Mouse (Mus musculus): ENCODE data around the gene Atp6v1c2.

Atp6v1c2 gene

GRCm38 (mm10) chr12:17255602-17256001, 73.6 kb downstream of the Atp6v1c2 start:
- peak; percentile 31 for DNase-seq

GRCm38 (mm10) chr12:17253069-17253468, 76.1 kb downstream of the Atp6v1c2 start:
- peak; percentile 89 for DNase-seq

- DNase-seq = peak; percentile 46
Observed at GRCm38 (mm10) chr12:17250962-17251361, 78.2 kb downstream of the Atp6v1c2 start.

GRCm38 (mm10) chr12:17242041-17242440, 87.1 kb downstream of the Atp6v1c2 start:
- peak; percentile 68 for DNase-seq

GRCm38 (mm10) chr12:17241614-17242013, 87.5 kb downstream of the Atp6v1c2 start:
- DNase-seq = no peak

- DNase-seq = peak; percentile 73
Observed at GRCm38 (mm10) chr12:17241016-17241415, 88.1 kb downstream of the Atp6v1c2 start.

- peak; percentile 4 for DNase-seq
Observed at GRCm38 (mm10) chr12:17239428-17239688, 89.8 kb downstream of the Atp6v1c2 start.

GRCm38 (mm10) chr12:17238588-17239427, 90.4 kb downstream of the Atp6v1c2 start:
- DNase-seq = peak; percentile 75

- no peak for DNase-seq
Observed at GRCm38 (mm10) chr12:17235535-17236313, 93.4 kb downstream of the Atp6v1c2 start.

Data from heart, adult 11 months (tissue).